In genomic region chr17:34648141-34648890, GRCm38 (mm10) we compare ENCODE assay signal across 9 mouse cellular contexts. TPM values are rescaled to one million over a fixed set of nuclear protein-coding genes. Genes with fewer than 3 reads are reported as not detected.
A peak's percentile ranks its signal among the peaks of the same experiment; 100 is the strongest.
DNase-seq lines count a peak whose midpoint lies in the region; ATAC-seq and TF ChIP-seq lines count a peak whose summit lies in the region.
"Had no signal": no experiment of that assay in that cellular context is flagged by ENCODE, and none has a peak within 500 bp of the region (broad histone marks: within the 10 kb centered on the region; RNA-seq: fewer than 3 reads in every experiment).

No protein-coding gene starts in this region.

- peak overlapping the region; percentile 92 for H3K4me2 ChIP-seq in forebrain, embryonic 15.5 days (replicated peaks)
- peak overlapping the region; percentile 90 for H3K4me2 ChIP-seq in liver, embryonic 13.5 days

- H3K9ac ChIP-seq in forebrain, embryonic 15.5 days (replicated peaks) = no peak overlapping the region; the same call in 1 of the 2 replicates
- H3K9ac ChIP-seq in liver, embryonic 13.5 days = peak overlapping the region; percentile 88

- no peak overlapping the region for H3K27ac ChIP-seq in forebrain, embryonic 15.5 days (replicated peaks)
- H3K27ac ChIP-seq in liver, embryonic 13.5 days = no peak overlapping the region

- peaks cover 41% of the 10 kb centered on the region for H3K4me1 ChIP-seq in erythroblast, embryonic 14.5 days (ENCODE audit: control insufficient read depth)
- H3K4me1 ChIP-seq in E14TG2a.4 (replicated peaks; ENCODE audit: low read depth, low read length) = peaks cover 67% of the 10 kb centered on the region
- peaks cover 37% of the 10 kb centered on the region for H3K4me1 ChIP-seq in forebrain, embryonic 15.5 days
- H3K4me1 ChIP-seq in liver, embryonic 13.5 days (replicated peaks) = peaks cover 41% of the 10 kb centered on the region

- WGBS in forebrain, embryonic 15.5 days = 85% methylated on average over 16 of the region's 16 CpGs
- 83% methylated on average over 16 of the region's 16 CpGs for WGBS in liver, embryonic 13.5 days (ENCODE audit: insufficient replicate concordance)

- no peak for DNase-seq in liver, embryonic 13.5 days
- DNase-seq in retina, embryonic 14.5 days (ENCODE audit: low spot score) = no peak
- DNase-seq in left cerebral cortex, postnatal 10 days (ENCODE audit: extremely low spot score in 1 of 2, low spot score in 2 of 2) = no peak

- H3K9me3 ChIP-seq in erythroblast, embryonic 14.5 days (ENCODE audit: control insufficient read depth, low read length) = no peaks in the 10 kb centered on the region
- H3K9me3 ChIP-seq in E14TG2a.4 (ENCODE audit: low read length) = no peaks in the 10 kb centered on the region
- no peaks in the 10 kb centered on the region for H3K9me3 ChIP-seq in forebrain, embryonic 15.5 days
- no peaks in the 10 kb centered on the region for H3K9me3 ChIP-seq in liver, embryonic 13.5 days (replicated peaks)

- ATAC-seq in erythroblast, adult 5-6 weeks (replicated peaks; ENCODE audit: low FRiP score, poor library complexity, severe bottlenecking) = no peak
- no peak for ATAC-seq in forebrain, embryonic 15.5 days (replicated peaks)
- ATAC-seq in liver, embryonic 13.5 days (ENCODE audit: low read depth) = no peak
- no peak for ATAC-seq in megakaryocyte-erythroid progenitor cell, adult 5-6 weeks (replicated peaks; ENCODE audit: low FRiP score, low TSS enrichment, poor library complexity, severe bottlenecking)
- ATAC-seq: inflammation-experienced regulatory T-cells, adult 6 months had no signal

- peaks cover 51% of the 10 kb centered on the region for H3K36me3 ChIP-seq in erythroblast, embryonic 14.5 days (ENCODE audit: control insufficient read depth)
- peaks cover 58% of the 10 kb centered on the region for H3K36me3 ChIP-seq in E14TG2a.4 (ENCODE audit: insufficient read depth, low read length)
- peaks cover 45% of the 10 kb centered on the region for H3K36me3 ChIP-seq in forebrain, embryonic 15.5 days
- peaks cover 43% of the 10 kb centered on the region for H3K36me3 ChIP-seq in liver, embryonic 13.5 days

- no peak for TF ChIP-seq CTCF in E14TG2a.4 (conservative IDR thresholded peaks at IDR 0.05; ENCODE audit: low read length)

- H3K27me3 ChIP-seq in erythroblast, embryonic 14.5 days (ENCODE audit: control insufficient read depth) = no peaks in the 10 kb centered on the region
- no peaks in the 10 kb centered on the region for H3K27me3 ChIP-seq in E14TG2a.4 (ENCODE audit: insufficient read depth, low read length)
- no peaks in the 10 kb centered on the region for H3K27me3 ChIP-seq in forebrain, embryonic 15.5 days
- 0 out of 2 replicates have a peak, but pooled peaks cover 2% of the 10 kb centered on the region for H3K27me3 ChIP-seq in liver, embryonic 13.5 days

- peak overlapping the region; percentile 87 for H3K4me3 ChIP-seq in erythroblast, embryonic 14.5 days (replicated peaks)
- peak overlapping the region; percentile 100 for H3K4me3 ChIP-seq in E14TG2a.4 (replicated peaks; ENCODE audit: low read length)
- H3K4me3 ChIP-seq in forebrain, embryonic 15.5 days = peak overlapping the region; percentile 97
- H3K4me3 ChIP-seq in liver, embryonic 13.5 days (replicated peaks) = peak overlapping the region; percentile 94

- intact Hi-C loops in left cerebral cortex, postnatal 10 days (cut with DNase I) = no loop called here

RNA-seq across cellular contexts. Expression of gene Atf6b, which starts 1.4 kb away (rescaled TPM):
- 7.7 and 7.8 TPM in 2 replicates for polyA plus RNA-seq in erythroblast, embryonic 14.5 days (2012)
- total RNA-seq in erythroblast, adult 5-6 weeks (2015; ENCODE audit: low replicate concordance) = 4.2 and 6.9 TPM in 2 replicates
- 4.0 and 6.1 TPM in 2 replicates for total RNA-seq in erythroblast, adult 5-6 weeks (2017; ENCODE audit: low replicate concordance)
- polyA plus RNA-seq in forebrain, embryonic 15.5 days (2015; fragmentation: Nextera tagmentation; extraction: Ambion mirVana) = 111 and 112 TPM in 2 replicates
- polyA plus RNA-seq in liver, embryonic 13.5 days (2015; fragmentation: Nextera tagmentation; extraction: Ambion mirVana) = 24.6 and 27.4 TPM in 2 replicates
- total RNA-seq in megakaryocyte-erythroid progenitor cell, adult 5-6 weeks (2014; fragmentation: Nextera tagmentation) = 20.6 and 31.3 TPM in 2 replicates
- 8.7 and 11.5 TPM in 2 replicates for total RNA-seq in megakaryocyte-erythroid progenitor cell, adult 5-6 weeks (2017)
- total RNA-seq in left cerebral cortex, postnatal 10 days (2021) = 10 to 100 TPM; 73.1 to 76.5 TPM

RNA-seq across cellular contexts. Expression of gene Fkbpl, which starts 3.8 kb away (rescaled TPM):
- polyA plus RNA-seq in erythroblast, embryonic 14.5 days (2012) = 0.48 and 0.56 TPM in 2 replicates
- total RNA-seq in erythroblast, adult 5-6 weeks (2015; ENCODE audit: low replicate concordance) = not detected in 2 replicates
- 0.42 and 3.9 TPM in 2 replicates for total RNA-seq in erythroblast, adult 5-6 weeks (2017; ENCODE audit: low replicate concordance)
- 15.3 and 15.8 TPM in 2 replicates for polyA plus RNA-seq in forebrain, embryonic 15.5 days (2015; fragmentation: Nextera tagmentation; extraction: Ambion mirVana)
- polyA plus RNA-seq in liver, embryonic 13.5 days (2015; fragmentation: Nextera tagmentation; extraction: Ambion mirVana) = 5.6 and 5.9 TPM in 2 replicates
- 5.5 TPM in 2 replicates for total RNA-seq in megakaryocyte-erythroid progenitor cell, adult 5-6 weeks (2014; fragmentation: Nextera tagmentation)
- 14.7 and 26.2 TPM in 2 replicates for total RNA-seq in megakaryocyte-erythroid progenitor cell, adult 5-6 weeks (2017)
- total RNA-seq in left cerebral cortex, postnatal 10 days (2021) = 10 to 100 TPM; 12.5 to 13.7 TPM

RNA-seq across cellular contexts. Expression of gene Prrt1, which starts 19.0 kb away (rescaled TPM):
- polyA plus RNA-seq in erythroblast, embryonic 14.5 days (2012) = not detected in 2 replicates
- not detected in 2 replicates for total RNA-seq in erythroblast, adult 5-6 weeks (2015; ENCODE audit: low replicate concordance)
- total RNA-seq in erythroblast, adult 5-6 weeks (2017; ENCODE audit: low replicate concordance) = not detected in 2 replicates
- polyA plus RNA-seq in forebrain, embryonic 15.5 days (2015; fragmentation: Nextera tagmentation; extraction: Ambion mirVana) = 6.8 and 7.4 TPM in 2 replicates
- polyA plus RNA-seq in liver, embryonic 13.5 days (2015; fragmentation: Nextera tagmentation; extraction: Ambion mirVana) = 0.05 and 0.07 TPM in 2 replicates
- total RNA-seq in megakaryocyte-erythroid progenitor cell, adult 5-6 weeks (2014; fragmentation: Nextera tagmentation) = 0.59 TPM in 1 of 2 replicates, not detected in the other
- total RNA-seq in megakaryocyte-erythroid progenitor cell, adult 5-6 weeks (2017) = 0.75 TPM in 1 of 2 replicates, not detected in the other
- total RNA-seq in left cerebral cortex, postnatal 10 days (2021) = 100 to 1,000 TPM; 157 to 158 TPM

RNA-seq across cellular contexts. Expression of gene Ppt2, which starts 20.0 kb away (rescaled TPM):
- polyA plus RNA-seq in erythroblast, embryonic 14.5 days (2012) = 1.4 and 1.7 TPM in 2 replicates
- total RNA-seq in erythroblast, adult 5-6 weeks (2015; ENCODE audit: low replicate concordance) = 13.6 and 21.3 TPM in 2 replicates
- total RNA-seq in erythroblast, adult 5-6 weeks (2017; ENCODE audit: low replicate concordance) = 2.9 and 3.3 TPM in 2 replicates
- polyA plus RNA-seq in forebrain, embryonic 15.5 days (2015; fragmentation: Nextera tagmentation; extraction: Ambion mirVana) = 17.2 and 18.2 TPM in 2 replicates
- polyA plus RNA-seq in liver, embryonic 13.5 days (2015; fragmentation: Nextera tagmentation; extraction: Ambion mirVana) = 10.4 and 12.0 TPM in 2 replicates
- total RNA-seq in megakaryocyte-erythroid progenitor cell, adult 5-6 weeks (2014; fragmentation: Nextera tagmentation) = 31.3 and 35.4 TPM in 2 replicates
- 10.4 and 17.0 TPM in 2 replicates for total RNA-seq in megakaryocyte-erythroid progenitor cell, adult 5-6 weeks (2017)
- total RNA-seq in left cerebral cortex, postnatal 10 days (2021) = 10 to 100 TPM; 31.4 to 36.7 TPM

RNA-seq across cellular contexts. Expression of gene Tnxb, which starts 22.0 kb away (rescaled TPM):
- under 0.01 TPM in 1 of 2 replicates, not detected in the other for polyA plus RNA-seq in erythroblast, embryonic 14.5 days (2012)
- total RNA-seq in erythroblast, adult 5-6 weeks (2015; ENCODE audit: low replicate concordance) = not detected in 2 replicates
- not detected in 2 replicates for total RNA-seq in erythroblast, adult 5-6 weeks (2017; ENCODE audit: low replicate concordance)
- polyA plus RNA-seq in forebrain, embryonic 15.5 days (2015; fragmentation: Nextera tagmentation; extraction: Ambion mirVana) = 0.05 and 0.06 TPM in 2 replicates
- polyA plus RNA-seq in liver, embryonic 13.5 days (2015; fragmentation: Nextera tagmentation; extraction: Ambion mirVana) = 0.05 and 0.08 TPM in 2 replicates
- not detected in 2 replicates for total RNA-seq in megakaryocyte-erythroid progenitor cell, adult 5-6 weeks (2014; fragmentation: Nextera tagmentation)
- total RNA-seq in megakaryocyte-erythroid progenitor cell, adult 5-6 weeks (2017) = not detected in 2 replicates
- total RNA-seq in left cerebral cortex, postnatal 10 days (2021) = 1 to 10 TPM; 1.7 to 1.8 TPM
- polyA plus RNA-seq: inflammation-experienced regulatory T-cells, adult 6 months had no signal

Comparison
In these comparisons a context has a peak if more than half of its experiments do, and no peak if none do; other contexts are left out.
1. RNA of gene Prrt1, which starts 19.0 kb away (total RNA-seq): 157 to 158 TPM in left cerebral cortex, postnatal 10 days; 0.59 to 0.75 TPM in megakaryocyte-erythroid progenitor cell, adult 5-6 weeks and not detected in erythroblast, adult 5-6 weeks; every median in the first group is over 10 times any median in the second.
2. Peak in every context shown above with its lines, with median percentiles within 50 percentile points of each other: H3K4me3 ChIP-seq.